Mouse (Mus musculus): Measurements from ENCODE around the gene Uhrf1bp1. TPM values are rescaled to one million over a fixed set of nuclear protein-coding genes. Genes with fewer than 3 reads are reported as not detected.
A peak's percentile ranks its signal among the peaks of the same experiment; 100 is the strongest.

Uhrf1bp1 gene
- total RNA-seq, 1 experiment, result 16.5 TPM

DNA sequence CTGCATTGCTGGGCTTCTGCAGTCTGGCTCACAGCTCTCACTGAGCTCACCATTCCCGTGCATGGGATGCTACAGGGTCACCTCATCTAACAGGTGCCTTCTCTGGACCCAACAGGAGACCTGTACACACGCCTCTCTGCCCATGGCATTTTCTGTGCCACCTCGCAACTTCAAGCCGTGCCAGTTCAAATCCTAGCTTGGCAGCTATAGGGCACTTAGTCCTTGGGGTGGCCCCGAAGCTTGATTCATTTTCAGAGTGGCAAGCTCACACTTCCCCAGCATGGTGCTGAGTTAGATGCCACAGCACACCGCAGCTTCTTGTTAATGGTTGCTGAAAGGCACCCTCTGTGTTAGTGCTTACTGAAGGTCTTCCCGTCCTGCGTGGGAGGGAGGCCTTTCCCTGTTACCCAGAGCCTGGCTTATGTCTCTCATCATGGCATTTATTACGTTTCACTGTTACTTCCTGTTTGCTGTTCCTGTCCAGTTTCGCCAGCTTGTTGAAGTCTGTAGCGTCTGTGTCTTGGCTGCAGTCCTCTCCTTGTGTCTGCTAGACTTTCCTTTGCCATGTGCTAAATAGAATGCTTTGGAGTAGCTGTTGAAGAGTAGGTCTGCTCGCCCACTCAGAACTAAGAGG is 82.0 kb downstream of the Uhrf1bp1 start:
- no peak overlapping the region for H3K9ac ChIP-seq (ENCODE audit: insufficient read depth, low read depth, low read length, poor library complexity, severe bottlenecking)
- H3K4me3 ChIP-seq (ENCODE audit: insufficient read depth in 1 of 2, low read depth in 1 of 2, low read length in 2 of 2, poor library complexity in 1 of 2, severe bottlenecking in 1 of 2), result no peak overlapping the region
- no peak overlapping the region for H3K27ac ChIP-seq (ENCODE audit: insufficient read depth, low read depth, low read length, poor library complexity, severe bottlenecking)
- H3K36me3 ChIP-seq (ENCODE audit: control insufficient read depth, insufficient read depth, low read length, poor library complexity, severe bottlenecking), result no peaks in the 10 kb centered on the region
- DNase-seq (ENCODE audit: low read depth, low spot score), result no peak
- in situ Hi-C loops (cut with MboI; ENCODE audit: low sequenced_read_pairs in 2 of 2, unreplicated experiment in 2 of 2), result no loop called here
- no peaks in the 10 kb centered on the region for H3K9me3 ChIP-seq (ENCODE audit: control insufficient read depth, insufficient read depth, low read depth, low read length)
- H3K4me1 ChIP-seq (ENCODE audit: control insufficient read depth in 2 of 2, insufficient read depth in 2 of 2, low read length in 2 of 2, poor library complexity in 1 of 2), result peaks cover 9 to 42% of the 10 kb centered on the region in 2 experiments
- TF ChIP-seq ZNF384 (IDR thresholded peaks at IDR 0.05; ENCODE audit: low read depth, low read length), result no peak

DNA sequence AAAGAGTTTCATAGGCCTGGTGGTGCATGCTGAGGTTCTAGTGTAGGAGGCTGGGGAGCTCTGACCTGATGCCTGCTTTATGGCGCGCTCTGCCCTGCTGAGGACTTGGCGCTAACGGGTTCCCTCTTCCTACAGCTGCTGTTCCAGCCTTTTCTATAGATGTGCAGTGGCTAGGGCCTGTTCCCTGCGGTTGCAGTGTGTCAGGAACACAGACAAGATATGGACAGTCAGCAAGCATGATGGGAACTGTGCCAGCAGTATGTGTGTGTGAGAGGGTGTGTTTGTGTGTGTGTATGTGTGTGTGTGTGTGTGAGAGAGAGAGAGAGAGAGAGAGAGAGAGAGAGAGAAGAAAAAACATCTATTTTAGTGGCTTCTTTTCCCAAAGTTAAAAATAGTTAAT is 82.8 kb downstream of the Uhrf1bp1 start:
- Histone ChIP-seq H3K9me3 (ENCODE audit: control insufficient read depth, insufficient read depth, low read depth, low read length) (no peaks in the 10 kb centered on the region), H3K36me3 (ENCODE audit: control insufficient read depth, insufficient read depth, low read length, poor library complexity, severe bottlenecking) (no peaks in the 10 kb centered on the region), H3K4me3 (ENCODE audit: insufficient read depth in 1 of 2, low read depth in 1 of 2, low read length in 2 of 2, poor library complexity in 1 of 2, severe bottlenecking in 1 of 2) (no peak overlapping the region), H3K9ac (ENCODE audit: insufficient read depth, low read depth, low read length, poor library complexity, severe bottlenecking) (no peak overlapping the region), H3K27ac (ENCODE audit: insufficient read depth, low read depth, low read length, poor library complexity, severe bottlenecking) (no peak overlapping the region), H3K4me1 (ENCODE audit: control insufficient read depth in 2 of 2, insufficient read depth in 2 of 2, low read length in 2 of 2, poor library complexity in 1 of 2) (peaks cover 9 to 42% of the 10 kb centered on the region in 2 experiments)
- TF ChIP-seq HCFC1 (IDR thresholded peaks at IDR 0.05; ENCODE audit: borderline replicate concordance, insufficient read depth, low read length), result no peak
- no peak for TF ChIP-seq ZNF384 (IDR thresholded peaks at IDR 0.05; ENCODE audit: low read depth, low read length)
- DNase-seq (ENCODE audit: low read depth, low spot score), result no peak
- in situ Hi-C loops (cut with MboI; ENCODE audit: low sequenced_read_pairs in 2 of 2, unreplicated experiment in 2 of 2), result no loop called here

DNA sequence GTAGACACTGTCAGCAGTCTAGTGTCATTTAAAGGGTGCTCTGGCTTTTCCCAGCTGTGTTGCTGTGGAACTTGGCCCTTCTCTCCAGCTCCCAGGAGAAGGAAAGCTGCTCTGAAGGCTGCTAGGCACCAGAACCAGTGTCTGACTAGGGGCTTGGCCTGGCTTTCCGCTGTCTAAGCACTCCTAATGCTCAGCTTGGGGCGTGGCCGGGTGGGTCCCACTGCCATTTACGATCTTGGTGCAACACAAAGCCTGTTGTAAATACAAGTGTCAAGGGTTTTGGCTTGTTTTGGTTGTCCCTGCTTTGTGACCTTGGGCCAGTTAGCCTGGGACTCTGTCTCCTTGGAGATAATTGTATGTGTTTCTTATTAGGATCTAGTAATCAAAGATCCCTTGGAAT is 84.1 kb downstream of the Uhrf1bp1 start:
- no peak for TF ChIP-seq ZNF384 (IDR thresholded peaks at IDR 0.05; ENCODE audit: low read depth, low read length)
- no peak for TF ChIP-seq MAFK (IDR thresholded peaks at IDR 0.05; ENCODE audit: insufficient read depth, low read depth, low read length)
- no peak for TF ChIP-seq ZC3H11A (IDR thresholded peaks at IDR 0.05; ENCODE audit: borderline replicate concordance, low read depth, low read length)
- no peak for TF ChIP-seq HCFC1 (IDR thresholded peaks at IDR 0.05; ENCODE audit: borderline replicate concordance, insufficient read depth, low read length)
- TF ChIP-seq CHD2 (IDR thresholded peaks at IDR 0.05; ENCODE audit: low read depth, low read length), result no peak
- no peak overlapping the region for H3K9ac ChIP-seq (ENCODE audit: insufficient read depth, low read depth, low read length, poor library complexity, severe bottlenecking)

DNA sequence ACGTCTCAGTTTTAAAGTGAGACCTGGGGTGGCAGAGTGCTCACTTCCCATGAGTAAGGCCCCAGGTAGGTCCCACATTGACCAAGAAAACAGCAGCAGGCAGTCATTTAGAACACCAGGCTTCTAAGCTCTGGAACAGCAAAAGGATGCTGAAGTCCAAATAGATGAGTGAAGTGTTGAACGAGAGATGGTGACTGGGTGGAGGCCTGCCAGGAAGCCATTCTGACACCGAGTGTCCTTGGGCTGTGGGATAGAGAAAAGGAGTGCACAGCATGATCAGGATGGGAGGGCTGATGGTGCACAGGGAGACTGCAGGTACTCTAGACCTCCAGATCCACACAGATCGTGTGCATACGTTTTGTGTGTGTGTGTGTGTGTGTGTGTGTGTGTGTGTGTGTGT is 84.9 kb downstream of the Uhrf1bp1 start:
- no peak overlapping the region for H3K4me3 ChIP-seq (ENCODE audit: insufficient read depth in 1 of 2, low read depth in 1 of 2, low read length in 2 of 2, poor library complexity in 1 of 2, severe bottlenecking in 1 of 2)
- no peak overlapping the region for H3K9ac ChIP-seq (ENCODE audit: insufficient read depth, low read depth, low read length, poor library complexity, severe bottlenecking)
- peaks cover 9 to 38% of the 10 kb centered on the region in 2 experiments for H3K4me1 ChIP-seq (ENCODE audit: control insufficient read depth in 2 of 2, insufficient read depth in 2 of 2, low read length in 2 of 2, poor library complexity in 1 of 2)
- in situ Hi-C loops (cut with MboI; ENCODE audit: low sequenced_read_pairs in 2 of 2, unreplicated experiment in 2 of 2), result no loop called here
- no peaks in the 10 kb centered on the region for H3K36me3 ChIP-seq (ENCODE audit: control insufficient read depth, insufficient read depth, low read length, poor library complexity, severe bottlenecking)
- peak overlapping the region; percentile 24; the same call in 1 of the 2 replicates for H3K27ac ChIP-seq (ENCODE audit: insufficient read depth, low read depth, low read length, poor library complexity, severe bottlenecking)
- TF ChIP-seq MAFK (IDR thresholded peaks at IDR 0.05; ENCODE audit: insufficient read depth, low read depth, low read length) (no peak), ZC3H11A (IDR thresholded peaks at IDR 0.05; ENCODE audit: borderline replicate concordance, low read depth, low read length) (no peak), HCFC1 (IDR thresholded peaks at IDR 0.05; ENCODE audit: borderline replicate concordance, insufficient read depth, low read length) (no peak), ZNF384 (IDR thresholded peaks at IDR 0.05; ENCODE audit: low read depth, low read length) (no peak), CHD2 (IDR thresholded peaks at IDR 0.05; ENCODE audit: low read depth, low read length) (no peak)
- no peak for DNase-seq (ENCODE audit: low read depth, low spot score)
- no peaks in the 10 kb centered on the region for H3K9me3 ChIP-seq (ENCODE audit: control insufficient read depth, insufficient read depth, low read depth, low read length)

More for the DNA sequence above, 84.1 kb downstream of the Uhrf1bp1 start:
- Histone ChIP-seq H3K4me1 (ENCODE audit: control insufficient read depth in 2 of 2, insufficient read depth in 2 of 2, low read length in 2 of 2, poor library complexity in 1 of 2) (peaks cover 9 to 41% of the 10 kb centered on the region in 2 experiments), H3K36me3 (ENCODE audit: control insufficient read depth, insufficient read depth, low read length, poor library complexity, severe bottlenecking) (no peaks in the 10 kb centered on the region), H3K27ac (ENCODE audit: insufficient read depth, low read depth, low read length, poor library complexity, severe bottlenecking) (peak overlapping the region; percentile 63; the same call in 1 of the 2 replicates), H3K4me3 (ENCODE audit: insufficient read depth in 1 of 2, low read depth in 1 of 2, low read length in 2 of 2, poor library complexity in 1 of 2, severe bottlenecking in 1 of 2) (no peak overlapping the region), H3K9me3 (ENCODE audit: control insufficient read depth, insufficient read depth, low read depth, low read length) (no peaks in the 10 kb centered on the region)
- in situ Hi-C loops (cut with MboI; ENCODE audit: low sequenced_read_pairs in 2 of 2, unreplicated experiment in 2 of 2), result no loop called here
- peak; percentile 52 for DNase-seq (ENCODE audit: low read depth, low spot score)

DNA sequence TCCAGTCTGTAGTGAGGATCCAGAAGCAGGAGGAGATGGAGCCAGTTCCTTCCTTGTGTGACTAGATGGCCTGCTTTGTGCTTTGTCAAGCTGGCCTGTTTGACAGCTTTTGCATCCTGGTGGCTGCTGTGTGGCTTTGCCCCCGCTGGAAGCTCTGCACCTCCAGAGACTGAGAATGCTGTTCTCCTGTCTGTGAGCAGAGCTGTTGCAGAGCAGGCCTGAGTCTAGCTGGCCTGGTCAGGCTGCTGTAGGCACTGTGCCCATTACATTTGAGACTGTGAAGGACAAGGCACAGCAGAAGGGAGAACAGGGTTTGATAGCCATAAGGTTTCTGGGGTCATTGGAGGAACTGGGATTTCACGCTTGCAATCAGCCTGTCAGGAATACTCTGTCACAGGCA is 85.5 kb downstream of the Uhrf1bp1 start:
- no peak for DNase-seq (ENCODE audit: low read depth, low spot score)
- H3K27ac ChIP-seq (ENCODE audit: insufficient read depth, low read depth, low read length, poor library complexity, severe bottlenecking), result no peak overlapping the region
- H3K4me1 ChIP-seq (ENCODE audit: control insufficient read depth in 2 of 2, insufficient read depth in 2 of 2, low read length in 2 of 2, poor library complexity in 1 of 2), result peaks cover 8 to 37% of the 10 kb centered on the region in 2 experiments

More for the DNA sequence above, 85.5 kb downstream of the Uhrf1bp1 start:
- Histone ChIP-seq H3K4me3 (ENCODE audit: insufficient read depth in 1 of 2, low read depth in 1 of 2, low read length in 2 of 2, poor library complexity in 1 of 2, severe bottlenecking in 1 of 2) (no peak overlapping the region), H3K9ac (ENCODE audit: insufficient read depth, low read depth, low read length, poor library complexity, severe bottlenecking) (no peak overlapping the region), H3K36me3 (ENCODE audit: control insufficient read depth, insufficient read depth, low read length, poor library complexity, severe bottlenecking) (no peaks in the 10 kb centered on the region), H3K9me3 (ENCODE audit: control insufficient read depth, insufficient read depth, low read depth, low read length) (no peaks in the 10 kb centered on the region)
- TF ChIP-seq ZC3H11A (IDR thresholded peaks at IDR 0.05; ENCODE audit: borderline replicate concordance, low read depth, low read length) (no peak), HCFC1 (IDR thresholded peaks at IDR 0.05; ENCODE audit: borderline replicate concordance, insufficient read depth, low read length) (no peak), ZNF384 (IDR thresholded peaks at IDR 0.05; ENCODE audit: low read depth, low read length) (no peak), CHD2 (IDR thresholded peaks at IDR 0.05; ENCODE audit: low read depth, low read length) (no peak), MAFK (IDR thresholded peaks at IDR 0.05; ENCODE audit: insufficient read depth, low read depth, low read length) (no peak)
- in situ Hi-C loops (cut with MboI; ENCODE audit: low sequenced_read_pairs in 2 of 2, unreplicated experiment in 2 of 2), result no loop called here

Data from ES-E14 (cell line).